Mouse (Mus musculus): ENCODE results near the gene Gm853. TPM values are rescaled to one million over a fixed set of nuclear protein-coding genes. Genes with fewer than 3 reads are reported as not detected.

The Gm853 gene
- polyA plus RNA-seq, 1 experiment, result 0.62 TPM

DNA sequence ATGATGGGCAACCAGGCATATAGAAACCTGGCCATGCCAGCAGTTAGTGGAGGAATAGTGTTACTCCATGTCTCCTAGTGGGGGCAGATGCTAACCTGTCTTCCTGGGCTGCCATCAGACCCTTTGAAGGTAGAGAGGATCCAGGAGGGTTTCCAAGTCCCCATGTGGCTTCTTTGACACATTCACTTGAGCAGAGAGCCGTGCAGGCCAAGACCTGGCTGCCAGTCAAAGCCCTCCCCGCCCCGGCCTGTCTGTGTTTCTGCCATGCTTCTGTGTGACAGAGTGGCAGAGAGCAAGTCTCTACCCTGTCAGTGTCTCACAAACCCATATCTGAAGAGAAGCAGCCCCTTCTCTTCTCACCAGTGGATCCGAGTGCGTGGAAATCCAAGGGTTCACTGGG, 38.3 kb downstream of the Gm853 start:
- DNase-seq (ENCODE audit: low read depth), result no peak
- TF ChIP-seq CTCF (IDR thresholded peaks at IDR 0.05; ENCODE audit: borderline replicate concordance, extremely low read depth, insufficient read depth, insufficient read length) (no peak), POLR2A (IDR thresholded peaks at IDR 0.05; ENCODE audit: borderline replicate concordance, extremely low read depth, insufficient read depth, insufficient read length, poor library complexity, severe bottlenecking) (no peak)

DNA sequence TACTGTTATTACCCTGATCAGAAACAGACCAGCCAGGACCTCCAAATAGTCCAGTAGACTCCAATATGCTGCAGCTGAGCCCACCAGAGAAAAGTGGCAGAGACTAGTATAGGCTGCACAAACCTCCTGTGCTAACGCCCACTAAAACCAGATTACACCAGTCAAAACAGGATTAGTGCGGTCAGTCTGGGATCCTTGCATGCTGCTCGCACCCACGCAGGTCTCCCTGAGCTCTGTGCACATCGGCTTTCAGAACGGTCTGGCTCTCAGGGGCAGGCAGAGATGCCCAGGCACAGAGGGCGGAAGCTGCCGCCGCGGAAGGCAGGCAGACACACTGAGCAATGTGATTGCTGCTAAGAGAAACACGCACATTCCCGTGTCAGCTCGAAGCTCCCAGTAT, 39.2 kb downstream of the Gm853 start:
- no peak for TF ChIP-seq POLR2A (IDR thresholded peaks at IDR 0.05; ENCODE audit: borderline replicate concordance, extremely low read depth, insufficient read depth, insufficient read length, poor library complexity, severe bottlenecking)
- TF ChIP-seq CTCF (IDR thresholded peaks at IDR 0.05; ENCODE audit: borderline replicate concordance, extremely low read depth, insufficient read depth, insufficient read length), result no peak
- DNase-seq (ENCODE audit: low read depth), result no peak

DNA sequence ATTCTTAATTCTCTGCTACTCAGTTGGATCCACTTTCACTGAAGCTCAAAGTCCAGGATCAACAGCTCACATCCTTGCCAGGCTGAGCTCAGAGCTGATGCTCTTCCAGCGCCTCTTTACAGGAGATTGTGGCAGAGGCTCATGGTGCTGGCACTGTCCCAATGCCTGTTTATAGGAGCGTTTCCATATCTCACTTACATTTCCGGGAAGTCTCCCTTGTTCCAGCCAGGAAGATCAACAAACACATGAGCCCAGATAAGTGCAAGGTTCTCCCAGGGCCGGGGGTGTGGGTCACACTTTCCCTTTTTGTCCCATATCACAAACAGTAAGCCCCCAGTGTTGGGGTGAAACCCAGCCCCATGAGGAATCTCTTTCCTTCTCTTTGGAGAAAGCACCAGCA, 40.3 kb downstream of the Gm853 start:
- no peak for TF ChIP-seq CTCF (IDR thresholded peaks at IDR 0.05; ENCODE audit: borderline replicate concordance, extremely low read depth, insufficient read depth, insufficient read length)
- TF ChIP-seq POLR2A (IDR thresholded peaks at IDR 0.05; ENCODE audit: borderline replicate concordance, extremely low read depth, insufficient read depth, insufficient read length, poor library complexity, severe bottlenecking), result no peak
- DNase-seq (ENCODE audit: low read depth), result no peak

DNA sequence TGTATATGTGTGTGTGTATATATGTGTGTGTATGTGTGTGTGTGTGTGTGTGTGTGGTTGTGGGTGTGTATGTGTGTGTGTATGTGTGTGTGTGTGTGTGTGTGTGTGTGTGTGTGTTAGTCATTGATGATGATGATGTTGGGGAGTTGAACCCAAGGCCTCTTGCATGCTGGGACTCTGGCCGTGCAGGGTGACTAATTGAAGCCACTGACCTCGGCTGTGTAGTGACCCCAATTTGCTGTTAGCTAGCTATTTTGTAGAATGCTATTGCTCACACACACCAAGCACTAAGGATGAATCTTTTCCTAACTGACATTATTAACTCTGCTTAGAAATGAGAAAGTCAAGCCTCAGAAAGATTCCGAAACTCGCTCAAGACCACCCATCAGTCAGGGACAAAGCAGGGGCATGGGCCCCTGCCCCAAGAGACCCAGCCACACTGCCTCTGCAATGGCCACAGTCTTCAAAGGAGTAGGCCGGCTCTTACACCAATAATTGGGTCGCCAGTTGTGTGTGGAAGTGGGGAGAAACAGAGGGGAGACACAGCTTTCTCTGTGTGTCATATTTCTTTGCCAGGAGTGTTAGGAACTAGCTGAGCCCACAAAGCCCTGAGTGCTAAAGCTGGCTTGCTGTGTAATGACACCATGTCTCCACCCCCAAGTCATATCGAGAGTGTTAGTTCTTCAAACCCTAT, 41.1 kb downstream of the Gm853 start:
- TF ChIP-seq POLR2A (IDR thresholded peaks at IDR 0.05; ENCODE audit: borderline replicate concordance, extremely low read depth, insufficient read depth, insufficient read length, poor library complexity, severe bottlenecking) (no peak), CTCF (IDR thresholded peaks at IDR 0.05; ENCODE audit: borderline replicate concordance, extremely low read depth, insufficient read depth, insufficient read length) (no peak)
- no peak for DNase-seq (ENCODE audit: low read depth)

DNA sequence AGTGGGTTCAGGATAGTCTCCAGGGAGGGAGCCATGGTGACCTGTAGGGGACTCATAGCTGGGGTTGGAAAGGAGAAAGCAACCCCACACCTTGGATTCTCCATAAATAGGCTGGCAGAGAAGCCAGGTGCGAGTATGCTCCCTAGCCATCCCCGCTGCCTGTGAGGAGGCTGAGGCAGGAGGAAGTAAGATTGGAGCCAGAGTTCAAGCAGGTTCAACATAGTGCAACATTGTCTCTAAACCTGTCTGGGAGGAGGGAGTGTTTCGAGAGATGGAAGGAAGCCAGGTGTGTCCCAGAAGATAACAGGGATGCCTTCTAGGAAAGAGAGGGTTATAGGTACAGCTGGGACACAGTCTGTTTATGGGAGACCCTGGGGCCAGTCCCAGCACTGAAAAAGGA, 42.3 kb downstream of the Gm853 start:
- DNase-seq (ENCODE audit: low read depth), result no peak
- no peak for TF ChIP-seq POLR2A (IDR thresholded peaks at IDR 0.05; ENCODE audit: borderline replicate concordance, extremely low read depth, insufficient read depth, insufficient read length, poor library complexity, severe bottlenecking)
- TF ChIP-seq CTCF (IDR thresholded peaks at IDR 0.05; ENCODE audit: borderline replicate concordance, extremely low read depth, insufficient read depth, insufficient read length), result no peak

DNA sequence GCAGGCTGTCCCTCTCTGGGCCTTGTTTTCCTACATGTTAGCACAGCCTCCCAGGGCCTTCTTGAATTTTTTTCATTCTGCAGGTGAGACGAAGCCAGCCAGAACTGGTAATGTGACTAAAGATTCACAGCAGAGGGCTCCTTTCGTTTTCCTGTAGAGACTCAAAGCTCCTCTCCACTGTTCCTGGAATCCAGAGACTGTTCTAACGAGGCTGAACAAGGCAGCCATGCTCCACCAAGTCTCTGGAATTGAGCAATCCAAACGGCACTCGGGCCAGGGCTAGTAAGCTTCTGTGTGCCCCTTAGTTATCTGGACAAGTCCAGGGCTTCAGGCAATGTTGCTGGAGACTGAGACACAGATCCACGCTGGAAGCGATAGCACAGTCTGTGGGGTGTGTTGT, 44.7 kb downstream of the Gm853 start:
- TF ChIP-seq POLR2A (IDR thresholded peaks at IDR 0.05; ENCODE audit: borderline replicate concordance, extremely low read depth, insufficient read depth, insufficient read length, poor library complexity, severe bottlenecking) (no peak), CTCF (IDR thresholded peaks at IDR 0.05; ENCODE audit: borderline replicate concordance, extremely low read depth, insufficient read depth, insufficient read length) (no peak)
- no peak for DNase-seq (ENCODE audit: low read depth)

DNA sequence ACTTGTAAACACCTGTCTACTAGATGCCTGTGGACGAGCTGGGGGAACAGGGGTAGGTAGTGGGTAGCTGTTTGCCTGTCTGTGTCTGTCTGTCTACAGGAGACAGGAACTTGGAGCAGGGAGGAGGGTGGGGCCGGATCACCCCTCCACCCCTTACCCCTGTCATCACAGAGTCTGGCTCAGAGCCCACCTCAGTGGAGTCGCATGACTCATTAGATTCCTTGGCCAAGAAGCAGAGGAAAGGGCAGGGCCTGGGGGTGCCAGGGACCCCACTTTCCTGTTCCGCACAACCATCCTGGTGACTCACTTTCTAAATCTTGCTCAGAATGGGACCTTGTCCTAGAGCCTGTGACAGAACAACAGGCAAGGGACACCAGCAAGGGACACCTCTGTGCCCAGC, 45.1 kb downstream of the Gm853 start:
- no peak for TF ChIP-seq POLR2A (IDR thresholded peaks at IDR 0.05; ENCODE audit: borderline replicate concordance, extremely low read depth, insufficient read depth, insufficient read length, poor library complexity, severe bottlenecking)
- no peak for TF ChIP-seq CTCF (IDR thresholded peaks at IDR 0.05; ENCODE audit: borderline replicate concordance, extremely low read depth, insufficient read depth, insufficient read length)
- DNase-seq (ENCODE audit: low read depth), result no peak

DNA sequence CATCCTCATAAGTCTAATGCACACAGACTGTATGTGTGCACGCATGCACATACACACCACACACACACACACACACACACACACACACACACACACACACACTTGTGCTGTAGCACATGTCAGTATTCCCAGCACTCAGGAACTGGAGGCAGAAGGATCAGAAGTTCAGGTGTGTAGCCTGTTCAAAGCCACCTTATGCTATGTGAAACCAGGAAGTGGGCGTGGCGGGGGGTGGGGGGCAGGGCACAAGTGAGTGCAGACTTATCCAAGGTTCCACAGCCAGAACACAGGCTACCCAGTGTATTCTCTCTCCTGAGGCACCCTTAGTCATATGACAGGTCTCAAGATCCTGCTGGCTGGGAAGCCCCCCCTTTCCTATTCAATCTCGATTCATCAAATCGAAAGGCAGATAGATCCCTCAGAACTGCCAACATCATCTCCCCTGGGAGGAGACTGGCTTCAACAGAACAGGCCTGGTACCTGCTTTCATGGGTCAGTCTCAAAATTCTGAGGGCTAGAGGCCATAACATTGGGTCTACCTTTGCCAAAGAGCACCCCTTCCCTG, 46.0 kb downstream of the Gm853 start:
- TF ChIP-seq CTCF (IDR thresholded peaks at IDR 0.05; ENCODE audit: borderline replicate concordance, extremely low read depth, insufficient read depth, insufficient read length) (no peak), POLR2A (IDR thresholded peaks at IDR 0.05; ENCODE audit: borderline replicate concordance, extremely low read depth, insufficient read depth, insufficient read length, poor library complexity, severe bottlenecking) (no peak)
- DNase-seq (ENCODE audit: low read depth), result no peak

DNA sequence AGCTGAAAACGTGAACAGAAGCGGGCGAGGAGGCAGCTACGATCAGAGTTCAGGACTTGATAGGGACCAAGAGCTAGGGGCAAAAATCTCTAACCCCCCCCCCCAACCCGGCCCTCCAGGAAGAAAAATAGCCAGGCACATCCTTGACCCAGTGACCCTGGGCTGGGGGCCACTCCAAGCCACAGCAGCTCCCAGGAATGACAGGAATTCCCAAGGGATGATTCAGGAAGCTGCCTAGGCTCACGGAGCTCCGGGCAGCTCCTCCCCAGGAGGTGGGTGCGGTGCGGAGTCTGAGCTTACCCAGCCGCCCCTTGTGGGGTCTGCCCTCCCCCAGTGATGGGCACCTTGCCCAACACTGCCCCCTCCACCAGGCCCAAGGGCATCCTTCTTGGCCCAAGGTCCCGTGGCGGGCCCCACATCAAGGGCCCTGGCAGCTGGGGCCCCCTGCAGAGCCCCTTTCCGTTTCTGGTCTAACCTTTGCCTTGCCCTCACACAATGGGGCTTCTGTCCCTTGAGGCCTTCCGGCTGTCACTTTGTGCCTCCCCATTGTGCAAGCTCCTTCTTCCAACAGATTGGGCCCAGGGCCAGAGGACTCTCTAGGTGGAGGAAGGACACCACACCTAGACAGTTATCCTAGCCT, 47.0 kb downstream of the Gm853 start, which contains the start of gene Tinagl1:
Tinagl1 (minus strand) TSS at position 51 of the 640 bp plus-strand sequence.
- TF ChIP-seq POLR2A (IDR thresholded peaks at IDR 0.05; ENCODE audit: borderline replicate concordance, extremely low read depth, insufficient read depth, insufficient read length, poor library complexity, severe bottlenecking), result no peak
- TF ChIP-seq CTCF (IDR thresholded peaks at IDR 0.05; ENCODE audit: borderline replicate concordance, extremely low read depth, insufficient read depth, insufficient read length), result no peak
- DNase-seq (ENCODE audit: low read depth), result no peak

DNA sequence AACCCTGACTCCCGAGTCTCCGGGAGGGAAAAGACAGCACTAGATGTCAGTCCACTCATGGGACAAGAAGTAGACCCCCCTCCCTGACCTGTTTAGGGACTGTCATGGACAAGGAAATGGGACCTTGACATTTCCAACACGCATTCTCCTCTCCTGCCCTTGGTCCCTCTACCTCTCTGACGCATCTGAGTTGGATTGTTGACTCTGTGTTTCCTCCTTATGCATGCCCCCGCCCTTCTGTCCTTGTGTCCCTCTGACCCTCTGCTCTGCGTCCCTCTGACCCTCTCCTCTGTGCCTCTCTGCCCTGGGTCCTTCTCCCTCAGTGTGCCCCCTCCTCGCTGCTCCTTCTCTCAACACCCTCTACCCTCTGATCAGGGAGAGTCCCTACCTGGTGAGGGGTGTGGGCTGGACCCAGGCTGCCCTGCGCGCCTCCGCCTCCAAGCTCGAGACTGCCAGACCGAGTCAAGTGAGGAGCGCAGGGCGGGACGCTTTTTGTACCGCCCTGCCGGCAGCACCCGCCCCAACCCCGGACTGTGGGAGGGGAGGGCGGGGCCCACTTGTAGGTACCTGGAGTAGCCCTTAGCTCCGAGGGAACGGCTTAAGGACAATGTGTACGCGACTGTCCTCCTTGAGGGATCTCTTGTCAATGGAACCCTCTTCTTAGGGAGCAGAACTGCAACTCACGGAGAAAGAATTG, 47.7 kb downstream of the Gm853 start:
- TF ChIP-seq POLR2A (IDR thresholded peaks at IDR 0.05; ENCODE audit: borderline replicate concordance, extremely low read depth, insufficient read depth, insufficient read length, poor library complexity, severe bottlenecking), result no peak
- TF ChIP-seq CTCF (IDR thresholded peaks at IDR 0.05; ENCODE audit: borderline replicate concordance, extremely low read depth, insufficient read depth, insufficient read length), result no peak
- DNase-seq (ENCODE audit: low read depth), result no peak

DNA sequence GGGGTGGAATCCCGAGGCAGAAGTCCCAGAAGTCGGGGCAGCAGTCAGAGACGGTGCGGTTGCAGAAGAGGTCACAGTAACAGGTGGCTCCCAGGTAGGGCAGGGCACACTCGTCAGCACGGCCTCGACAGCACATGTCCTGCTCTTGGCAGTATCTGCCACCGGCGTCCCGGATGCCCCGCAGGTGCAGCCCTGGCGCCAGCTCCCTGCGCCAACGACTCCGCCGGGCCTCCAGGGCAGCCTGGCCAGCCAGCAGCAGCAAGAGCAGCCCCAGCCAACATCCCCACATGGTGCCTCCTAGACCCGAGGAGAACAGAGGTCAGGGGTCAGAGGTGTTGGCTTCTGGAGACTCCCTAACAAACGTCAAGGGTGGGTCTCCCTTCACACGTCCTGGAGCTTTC, 48.3 kb downstream of the Gm853 start:
- TF ChIP-seq POLR2A (IDR thresholded peaks at IDR 0.05; ENCODE audit: borderline replicate concordance, extremely low read depth, insufficient read depth, insufficient read length, poor library complexity, severe bottlenecking) (no peak), CTCF (IDR thresholded peaks at IDR 0.05; ENCODE audit: borderline replicate concordance, extremely low read depth, insufficient read depth, insufficient read length) (no peak)
- no peak for DNase-seq (ENCODE audit: low read depth)

Data from brain, embryonic 14.5 days (tissue).